Mouse (Mus musculus): ENCODE data around the gene Ppm1l. TPM values are rescaled to one million over a fixed set of nuclear protein-coding genes. Genes with fewer than 3 reads are reported as not detected.
"Not testable (repeated sequence)": the region's sequence is repeated elsewhere in the genome, so short reads cannot be mapped to it uniquely, and the experiment has no call there.

Ppm1l gene
- total RNA-seq, 2 experiments from 2014 or later = 56.7 to 57.7 TPM

GRCm38 (mm10) chr3:69364151-69364550 lies 47.5 kb downstream of the Ppm1l start:
- DNase-seq (ENCODE audit: low spot score in 2 of 2) = no peak

GRCm38 (mm10) chr3:69367916-69368315 lies 51.3 kb downstream of the Ppm1l start:
- no peak for DNase-seq (ENCODE audit: low spot score in 2 of 2)

- DNase-seq (ENCODE audit: low spot score in 2 of 2) = no peak
Observed at GRCm38 (mm10) chr3:69372731-69373130, 56.1 kb downstream of the Ppm1l start.

GRCm38 (mm10) chr3:69373544-69374306 lies 57.1 kb downstream of the Ppm1l start:
- no peak for DNase-seq (ENCODE audit: low spot score in 2 of 2)

- no peak for DNase-seq (ENCODE audit: low spot score in 2 of 2)
Observed at GRCm38 (mm10) chr3:69374538-69374937, 57.9 kb downstream of the Ppm1l start.

GRCm38 (mm10) chr3:69374983-69375382 lies 58.3 kb downstream of the Ppm1l start:
- DNase-seq (ENCODE audit: low spot score in 2 of 2) = no peak

- DNase-seq (ENCODE audit: low spot score in 2 of 2) = no peak
Observed at GRCm38 (mm10) chr3:69381213-69381612, 64.6 kb downstream of the Ppm1l start.

GRCm38 (mm10) chr3:69391834-69392233 lies 75.2 kb downstream of the Ppm1l start:
- DNase-seq (ENCODE audit: low spot score in 2 of 2) = not testable (repeated sequence)

- DNase-seq (ENCODE audit: low spot score in 2 of 2) = no peak
Observed at GRCm38 (mm10) chr3:69392298-69392697, 75.6 kb downstream of the Ppm1l start.

- DNase-seq (ENCODE audit: low spot score in 2 of 2) = no peak
Observed at GRCm38 (mm10) chr3:69393079-69393478, 76.4 kb downstream of the Ppm1l start.

- no peak for DNase-seq (ENCODE audit: low spot score in 2 of 2)
Observed at GRCm38 (mm10) chr3:69393991-69394390, 77.3 kb downstream of the Ppm1l start.

- no peak for DNase-seq (ENCODE audit: low spot score in 2 of 2)
Observed at GRCm38 (mm10) chr3:69395084-69395483, 78.4 kb downstream of the Ppm1l start.

- no peak for DNase-seq (ENCODE audit: low spot score in 2 of 2)
Observed at GRCm38 (mm10) chr3:69397733-69398132, 81.1 kb downstream of the Ppm1l start.

- DNase-seq (ENCODE audit: low spot score in 2 of 2) = no peak
Observed at GRCm38 (mm10) chr3:69399336-69399735, 82.7 kb downstream of the Ppm1l start.

GRCm38 (mm10) chr3:69403196-69403595 lies 86.5 kb downstream of the Ppm1l start:
- no peak for DNase-seq (ENCODE audit: low spot score in 2 of 2)

- no peak for DNase-seq (ENCODE audit: low spot score in 2 of 2)
Observed at GRCm38 (mm10) chr3:69406210-69406895, 89.7 kb downstream of the Ppm1l start.

- no peak for DNase-seq (ENCODE audit: low spot score in 2 of 2)
Observed at GRCm38 (mm10) chr3:69408064-69408463, 91.4 kb downstream of the Ppm1l start.

GRCm38 (mm10) chr3:69416112-69416511 lies 99.5 kb downstream of the Ppm1l start:
- DNase-seq (ENCODE audit: low spot score in 2 of 2) = no peak

GRCm38 (mm10) chr3:69422741-69423140 lies 106.1 kb downstream of the Ppm1l start:
- no peak for DNase-seq (ENCODE audit: low spot score in 2 of 2)

- DNase-seq (ENCODE audit: low spot score in 2 of 2) = no peak
Observed at GRCm38 (mm10) chr3:69423371-69423770, 106.7 kb downstream of the Ppm1l start.

GRCm38 (mm10) chr3:69424781-69425180 lies 108.1 kb downstream of the Ppm1l start:
- DNase-seq (ENCODE audit: low spot score in 2 of 2) = not testable (repeated sequence)

- no peak for DNase-seq (ENCODE audit: low spot score in 2 of 2)
Observed at GRCm38 (mm10) chr3:69427259-69427658, 110.6 kb downstream of the Ppm1l start.

GRCm38 (mm10) chr3:69428221-69428620 lies 111.6 kb downstream of the Ppm1l start:
- DNase-seq (ENCODE audit: low spot score in 2 of 2) = no peak

All from layer of hippocampus, postnatal 10 days (tissue).